Mouse (Mus musculus): ENCODE measurements around the gene Lama4.

Gene Lama4

DNA sequence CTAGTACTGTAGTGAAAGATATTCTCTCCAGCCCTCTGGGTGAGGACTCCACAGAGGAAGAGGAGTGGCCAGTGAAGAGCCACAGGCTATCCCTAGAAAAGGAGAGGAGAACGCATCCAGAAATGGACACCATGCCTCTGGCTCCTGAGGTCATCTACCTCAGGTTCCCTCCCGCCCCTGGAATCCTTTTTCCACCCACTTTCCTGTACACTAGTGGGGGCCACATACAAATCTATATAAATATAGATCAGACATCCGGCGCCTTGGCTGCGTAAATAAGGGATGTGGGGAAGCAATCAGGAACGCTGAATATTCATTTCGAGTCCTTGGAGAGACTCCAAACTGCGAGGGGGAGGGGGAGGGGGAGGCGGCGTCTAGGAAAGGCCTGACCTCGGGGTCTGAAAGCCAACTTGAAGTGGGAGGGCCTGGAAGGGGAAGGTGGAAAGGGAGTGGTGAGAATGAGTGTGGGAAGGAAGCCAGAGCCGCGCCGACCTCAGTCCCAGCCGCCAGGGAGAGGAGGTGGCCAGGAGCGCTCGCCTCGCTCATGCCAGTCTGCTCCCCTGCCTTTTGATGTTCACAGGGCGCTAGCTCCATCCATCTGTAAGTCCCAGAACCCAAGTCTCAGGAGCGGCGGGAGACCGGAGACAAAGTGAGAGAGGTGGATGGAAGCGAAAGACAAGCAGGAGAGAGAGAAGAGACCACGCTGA is at the start of gene Lama4:
Gene Lama4, plus strand, starts transcription at position 441 of the 707 bp plus-strand sequence.
- DNase-seq (ENCODE audit: low read depth, low spot score), result peak; percentile 2

GRCm38 (mm10) chr10:38916027-38916617 is 49.2 kb upstream of the Lama4 start:
- no peak for DNase-seq (ENCODE audit: low read depth, low spot score)

DNA sequence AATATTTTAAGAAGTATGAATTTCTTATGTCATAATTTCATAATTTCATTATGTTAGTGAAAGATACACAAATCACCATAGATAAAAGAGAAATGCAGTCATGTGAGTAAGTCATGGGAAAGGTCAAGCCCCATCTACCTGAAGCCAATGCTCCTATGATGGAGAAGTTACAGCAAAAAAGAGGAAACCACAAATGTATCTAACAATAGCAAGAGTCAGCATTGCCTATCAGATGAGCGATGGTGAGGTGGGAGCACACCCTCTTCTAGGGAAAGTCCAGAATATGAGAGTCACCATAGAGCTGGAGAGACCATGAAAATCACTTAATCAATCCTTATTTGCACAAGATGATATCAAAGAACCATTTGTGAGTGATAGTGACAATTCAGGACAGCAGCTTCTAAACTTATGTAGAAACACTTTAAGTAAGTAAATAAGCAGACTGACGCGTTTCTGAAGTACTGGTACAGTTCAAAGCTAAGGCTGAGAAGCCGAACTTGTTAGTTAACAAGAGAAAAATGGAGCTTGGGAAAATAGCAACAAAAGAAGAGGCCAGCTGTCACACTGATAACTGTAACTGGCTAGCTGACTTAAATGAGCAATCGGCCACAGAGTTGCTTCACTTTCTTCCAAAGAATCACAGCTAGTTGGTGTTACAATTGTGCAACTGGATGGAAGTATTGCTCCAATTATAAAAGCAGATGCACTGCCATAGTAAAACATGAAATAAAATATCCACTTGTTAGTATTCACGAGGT is 36.2 kb upstream of the Lama4 start:
- DNase-seq (ENCODE audit: low read depth, low spot score), result no peak

- DNase-seq (ENCODE audit: low read depth, low spot score), result no peak
These were observed 20.6 kb upstream of the Lama4 start for GRCm38 (mm10) chr10:38944701-38945100.

DNA sequence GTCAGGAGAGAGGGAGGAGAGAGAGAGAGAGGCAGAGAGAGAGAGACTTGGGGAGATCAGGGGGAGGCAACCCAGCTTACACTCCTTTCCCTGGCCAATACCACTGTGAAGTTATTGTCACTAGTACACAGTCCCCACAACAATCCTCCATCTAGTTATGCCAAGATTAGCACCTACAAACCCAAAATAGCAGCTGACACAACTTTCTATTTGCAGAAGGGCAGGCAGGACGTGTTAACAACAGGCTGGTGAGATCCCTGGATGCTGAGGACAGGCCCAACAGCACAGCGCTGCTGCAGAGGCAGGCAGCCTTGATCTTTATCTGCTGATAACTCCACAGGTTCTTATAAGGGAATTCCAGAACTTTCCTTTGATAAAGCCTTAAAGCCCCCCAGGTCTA is 3.4 kb upstream of the Lama4 start:
- DNase-seq (ENCODE audit: low read depth, low spot score), result no peak

- no peak for DNase-seq (ENCODE audit: low read depth, low spot score)
These were observed 618 bp upstream of the Lama4 start for GRCm38 (mm10) chr10:38964719-38965074.

DNA sequence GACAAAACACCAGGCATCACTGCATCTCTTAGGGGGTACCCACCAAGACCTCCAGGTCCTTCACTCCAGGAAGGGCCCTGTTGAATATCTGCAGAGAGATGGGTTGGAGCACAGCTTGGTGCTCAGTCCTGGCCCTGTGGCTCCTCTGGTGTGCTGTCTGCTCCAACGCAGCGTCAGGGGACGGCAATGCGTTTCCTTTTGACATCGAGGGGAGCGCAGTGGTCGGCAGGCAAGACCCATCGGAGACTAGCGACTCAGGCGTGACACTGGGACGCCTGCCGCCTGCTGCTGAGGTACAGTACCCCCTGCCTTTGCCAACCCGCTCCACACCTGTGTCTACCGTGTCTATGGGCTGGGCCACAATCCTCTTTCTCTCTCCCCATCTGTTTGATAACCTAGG is 542 bp downstream of the Lama4 start:
- DNase-seq (ENCODE audit: low read depth, low spot score), result peak; percentile 5

DNA sequence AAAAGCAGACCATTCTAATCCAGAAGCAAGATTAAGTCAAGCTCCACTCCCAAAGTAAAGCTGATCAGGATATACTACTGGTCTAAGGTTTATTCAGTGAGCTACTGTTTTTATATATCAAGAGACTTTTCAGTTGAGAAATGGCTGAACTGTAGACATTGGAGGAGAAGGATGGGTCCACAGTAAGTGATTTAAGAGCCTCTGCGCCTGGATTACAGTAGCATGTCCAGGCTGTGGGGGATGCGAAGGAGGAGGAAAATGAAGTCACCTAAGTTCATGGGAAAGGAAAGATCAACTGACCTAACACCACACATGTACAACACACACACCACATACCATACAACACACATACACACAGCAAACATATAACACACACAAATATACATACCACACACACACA is 1.3 kb downstream of the Lama4 start:
- no peak for DNase-seq (ENCODE audit: low read depth, low spot score)

GRCm38 (mm10) chr10:38968326-38969072 is 3.2 kb downstream of the Lama4 start:
- no peak for DNase-seq (ENCODE audit: low read depth, low spot score)

DNA sequence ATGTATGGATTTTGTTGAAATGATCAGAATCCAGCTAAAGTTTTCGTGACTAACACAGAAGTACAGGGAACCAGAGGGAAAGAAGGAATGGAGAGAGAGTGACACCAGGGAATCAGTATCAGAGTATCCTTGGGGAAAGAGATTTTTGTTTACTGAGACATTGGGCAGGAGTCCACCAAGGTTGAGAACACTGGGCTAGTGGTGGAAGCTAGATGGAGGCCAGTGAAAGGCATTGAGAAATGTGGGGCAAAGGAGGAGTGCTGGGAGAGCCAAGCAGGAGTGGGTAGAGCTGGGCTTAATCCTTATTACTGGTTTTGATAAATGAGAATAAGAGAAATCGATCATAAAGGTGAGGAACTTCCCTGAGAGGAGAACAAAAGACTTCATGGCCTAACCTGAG is 4.2 kb downstream of the Lama4 start:
- no peak for DNase-seq (ENCODE audit: low read depth, low spot score)

DNA sequence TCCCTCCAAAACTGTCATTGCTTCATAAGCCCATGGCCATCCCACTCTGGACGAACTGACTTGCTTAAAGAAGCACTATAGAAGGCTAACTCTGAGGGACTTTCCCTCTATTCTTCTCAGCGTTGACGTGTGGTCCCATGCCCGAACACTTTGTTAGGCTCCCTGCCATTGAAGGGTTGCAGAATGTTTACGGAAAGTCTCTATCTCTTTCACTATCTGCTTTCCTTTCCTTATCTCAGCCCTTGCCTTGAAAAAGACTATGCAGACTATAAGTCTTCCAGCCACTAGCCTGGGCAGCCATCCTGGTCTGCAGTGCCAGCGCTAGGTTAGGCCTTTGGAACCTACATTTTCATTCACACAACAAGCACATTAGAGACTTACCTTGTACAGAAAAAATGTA is 4.7 kb downstream of the Lama4 start:
- no peak for DNase-seq (ENCODE audit: low read depth, low spot score)

DNA sequence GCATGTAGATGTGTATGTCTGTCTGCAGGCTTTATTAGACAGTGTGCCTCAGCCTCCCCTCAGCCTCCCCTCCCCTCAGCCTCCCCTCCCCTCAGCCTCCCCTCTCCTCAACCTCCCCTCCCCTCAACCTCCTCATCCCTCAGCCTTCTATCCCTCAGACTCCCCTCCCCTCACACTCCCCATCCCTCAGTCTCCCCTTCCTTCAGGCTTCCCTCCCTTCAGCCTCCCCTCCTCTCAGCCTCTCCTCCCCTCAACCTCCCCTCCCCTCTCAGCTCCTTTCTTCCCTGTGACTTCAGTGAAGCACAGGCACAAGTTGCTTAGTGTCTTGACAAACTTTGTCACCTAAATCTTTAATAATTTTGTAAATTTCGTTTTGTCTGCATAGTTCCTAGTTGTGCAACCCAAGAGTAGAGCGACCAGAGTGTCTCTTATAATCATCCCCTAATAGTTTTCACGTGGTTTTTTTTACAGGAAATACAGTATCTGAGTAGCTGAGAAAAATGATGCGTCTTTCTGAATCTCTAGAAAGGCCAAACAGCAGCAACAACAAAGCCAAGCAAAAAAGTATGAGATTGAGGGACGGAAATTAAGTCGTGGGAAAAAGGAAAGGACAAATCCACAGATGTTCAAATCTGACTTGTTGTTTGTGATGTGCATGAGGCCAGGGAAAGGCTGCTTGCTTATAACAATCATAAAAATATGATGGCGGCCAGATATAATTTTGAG is 7.1 kb downstream of the Lama4 start:
- no peak for DNase-seq (ENCODE audit: low read depth, low spot score)

DNA sequence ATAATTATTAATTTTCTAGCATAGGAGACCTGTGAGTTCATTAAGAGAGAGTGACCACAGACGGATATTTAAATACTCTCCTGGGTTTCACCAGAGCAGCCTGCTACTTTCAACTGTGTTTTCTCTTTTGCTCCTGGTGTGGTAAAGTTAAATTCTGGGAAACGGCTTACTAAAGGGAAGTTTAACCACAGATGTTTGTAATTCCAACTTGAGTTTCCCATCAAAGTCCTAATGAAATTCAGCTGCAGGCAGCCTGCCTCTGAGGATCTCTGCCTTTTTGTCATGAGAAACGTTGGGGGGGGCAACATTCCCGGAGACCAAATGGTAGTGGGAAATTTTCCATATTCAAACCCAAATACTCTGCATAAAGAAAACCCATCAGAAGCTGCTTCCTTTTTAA is 7.7 kb downstream of the Lama4 start:
- no peak for DNase-seq (ENCODE audit: low read depth, low spot score)

- no peak for DNase-seq (ENCODE audit: low read depth, low spot score)
These were observed 12.9 kb downstream of the Lama4 start for GRCm38 (mm10) chr10:38978195-38978594.

DNA sequence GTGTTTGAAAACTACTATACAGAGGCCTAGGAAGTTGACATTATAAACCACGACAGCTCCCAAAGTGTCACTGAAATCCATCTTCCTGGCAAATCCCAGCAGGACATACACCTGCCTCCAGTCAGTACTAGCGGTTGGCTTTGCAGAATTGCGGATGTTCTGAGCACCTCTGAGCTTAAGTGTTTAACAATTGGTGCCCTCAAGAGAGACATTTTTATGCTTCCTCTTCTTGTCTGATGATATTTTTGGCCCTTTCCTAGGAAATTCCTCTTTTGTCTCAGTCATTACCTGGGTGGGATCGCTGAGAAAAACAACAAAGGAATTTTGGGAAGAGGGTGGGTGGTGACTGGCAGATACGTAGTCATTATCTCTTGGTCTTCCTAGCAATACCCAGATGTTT is 14.4 kb downstream of the Lama4 start:
- DNase-seq (ENCODE audit: low read depth, low spot score), result no peak

- DNase-seq (ENCODE audit: low read depth, low spot score), result no peak
These were observed 15.7 kb downstream of the Lama4 start for GRCm38 (mm10) chr10:38980980-38981379.

DNA sequence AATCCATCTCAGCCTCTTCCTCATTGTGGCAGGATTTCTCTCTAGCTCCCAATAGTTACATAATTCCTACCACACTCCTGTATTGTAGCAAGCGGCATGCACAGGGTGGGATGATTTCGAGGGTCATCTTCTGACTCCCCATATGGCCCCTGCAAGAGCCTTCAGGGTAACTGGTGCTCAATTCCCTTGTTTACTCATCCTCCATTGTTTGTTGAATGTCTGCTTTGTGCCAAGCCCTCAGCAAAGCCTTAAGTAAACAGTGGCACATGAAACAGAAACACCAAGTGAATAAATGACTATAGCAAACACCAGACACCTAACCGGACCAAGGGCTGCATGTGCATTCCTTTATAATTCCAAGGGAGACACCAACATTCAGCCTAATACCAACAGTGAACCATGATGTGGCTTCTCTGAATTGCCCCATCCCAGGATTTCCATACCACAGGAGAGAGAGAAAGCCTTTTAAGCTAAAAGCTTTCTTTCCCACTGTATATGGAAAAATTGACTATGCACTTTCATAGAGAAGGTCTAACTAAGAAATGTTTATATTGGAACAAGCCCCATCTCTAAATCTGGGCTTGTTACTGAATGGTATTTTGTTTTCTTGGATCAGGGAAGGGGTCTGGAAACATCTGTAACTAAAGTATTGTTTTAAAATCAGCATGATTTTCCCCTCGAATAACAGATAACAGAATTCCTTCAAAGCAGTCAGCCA is 19.2 kb downstream of the Lama4 start:
- DNase-seq (ENCODE audit: low read depth, low spot score), result no peak

DNA sequence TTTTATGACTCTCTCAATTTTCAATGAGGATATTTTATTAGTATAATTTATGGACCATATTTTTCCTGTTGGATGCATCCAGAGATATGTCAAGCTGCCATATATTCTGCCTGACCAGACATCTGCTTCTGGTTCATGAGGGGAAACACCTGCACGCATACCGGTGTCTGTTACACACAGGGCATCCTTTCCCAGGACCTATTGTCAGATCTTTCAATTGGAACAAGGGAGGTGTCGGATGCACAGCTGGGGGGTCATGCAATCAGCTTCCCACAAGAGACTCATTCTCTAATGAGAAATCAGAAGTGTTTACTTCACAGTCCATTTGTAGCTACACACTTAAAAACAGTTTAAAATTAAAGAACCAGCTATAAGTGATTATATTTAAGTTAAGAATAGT is 20.7 kb downstream of the Lama4 start:
- DNase-seq (ENCODE audit: low read depth, low spot score), result no peak

- DNase-seq (ENCODE audit: low read depth, low spot score), result no peak
These were observed 27.5 kb downstream of the Lama4 start for GRCm38 (mm10) chr10:38992827-38993226.

DNA sequence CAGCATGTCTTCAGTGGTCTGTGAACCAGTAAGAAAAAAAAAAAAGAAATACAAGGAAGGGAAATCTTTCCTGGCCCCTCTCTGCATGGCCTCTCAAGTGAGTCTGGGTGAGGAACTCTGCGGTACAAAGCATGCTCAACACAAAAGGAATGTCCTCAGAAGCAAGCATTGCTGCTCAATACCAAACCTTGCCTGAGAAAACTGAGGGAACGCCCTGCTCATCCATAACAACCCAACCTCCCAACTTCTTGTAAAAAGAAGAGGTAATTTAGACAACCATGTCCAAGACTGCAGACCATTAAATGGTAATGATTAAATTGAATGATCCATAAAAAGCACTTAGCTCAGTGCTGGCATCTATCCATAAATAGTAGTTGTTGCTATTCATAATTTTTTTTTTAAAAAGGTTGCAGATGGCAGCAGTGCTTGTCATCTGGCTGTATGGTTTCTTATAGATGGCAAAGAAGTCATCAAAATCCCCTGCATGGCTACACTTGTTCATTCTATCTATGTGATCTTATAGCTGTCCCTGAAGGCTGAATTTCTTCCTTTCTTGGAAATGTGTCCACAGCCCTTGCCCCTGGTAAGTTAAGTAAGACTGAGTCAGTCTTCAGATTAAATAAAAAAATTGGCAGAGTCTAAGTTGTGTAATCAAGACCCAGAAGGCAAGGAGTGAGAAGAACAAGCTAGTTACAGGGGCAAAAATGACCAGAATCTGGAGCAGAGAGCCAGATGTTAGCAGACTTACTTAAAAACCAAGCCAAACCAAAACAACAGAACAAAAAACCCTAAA is 28.5 kb downstream of the Lama4 start:
- DNase-seq (ENCODE audit: low read depth, low spot score), result no peak

Data from CD4-positive, CD25-positive, alpha-beta regulatory T cell, adult 2 months (primary cell).